13 mouse cellular contexts compared by ENCODE assay signal in genomic region chr19:40431969-40432368, GRCm38 (mm10).
DNase-seq lines count a peak whose midpoint lies in the region; ATAC-seq and TF ChIP-seq lines count a peak whose summit lies in the region.
"Had no signal": no experiment of that assay in that cellular context is flagged by ENCODE, and none has a peak within 500 bp of the region (broad histone marks: within the 10 kb centered on the region; RNA-seq: fewer than 3 reads in every experiment).

No protein-coding gene starts in this region.

- no peak for DNase-seq in limb, embryonic 10.5 days (ENCODE audit: low spot score)
- DNase-seq in cerebellum, adult 18-20 months, result no peak
- DNase-seq: cerebellum, postnatal 36 days; liver, embryonic 13.5 days; spleen, adult 18-20 months had no signal

- H3K79me2 ChIP-seq in myocyte (ENCODE audit: control insufficient read depth, insufficient read depth), result peaks cover 8% of the 10 kb centered on the region

- peaks cover 4% of the 10 kb centered on the region; the same call in 1 of the 2 replicates for H3K36me3 ChIP-seq in limb, embryonic 13.5 days
- H3K36me3 ChIP-seq in limb, embryonic 10.5 days, result no peaks in the 10 kb centered on the region
- no peaks in the 10 kb centered on the region for H3K36me3 ChIP-seq in heart, embryonic 15.5 days
- no peaks in the 10 kb centered on the region for H3K36me3 ChIP-seq in myocyte (ENCODE audit: control insufficient read depth, insufficient read depth)
- H3K36me3 ChIP-seq: liver, embryonic 13.5 days had no signal

- no peak for ATAC-seq in limb, embryonic 13.5 days (ENCODE audit: low FRiP score, low read depth)
- ATAC-seq in heart, embryonic 15.5 days (replicated peaks; ENCODE audit: insufficient number of reproducible peaks, insufficient read depth, low FRiP score, low read depth), result no peak
- no peak for ATAC-seq in megakaryocyte progenitor cell, adult 5-6 weeks (replicated peaks; ENCODE audit: poor library complexity)
- ATAC-seq: inflammation-experienced regulatory T-cells, adult 6 months; midbrain, embryonic 16.5 days had no signal

- WGBS in limb, embryonic 13.5 days, result 82% methylated on average over 4 of the region's 4 CpGs
- WGBS in limb, embryonic 10.5 days, result 83% methylated on average over 4 of the region's 4 CpGs
- WGBS in heart, embryonic 15.5 days, result 30% methylated on average over 4 of the region's 4 CpGs

- H3K4me2 ChIP-seq in limb, embryonic 13.5 days (replicated peaks), result no peak overlapping the region
- no peak overlapping the region for H3K4me2 ChIP-seq in heart, embryonic 15.5 days
- peak overlapping the region; percentile 47 for H3K4me2 ChIP-seq in myocyte (ENCODE audit: low read depth)
- H3K4me2 ChIP-seq: liver, embryonic 13.5 days had no signal

- no peak overlapping the region for H3K4me3 ChIP-seq in limb, embryonic 13.5 days
- H3K4me3 ChIP-seq in limb, embryonic 10.5 days, result no peak overlapping the region
- H3K4me3 ChIP-seq in brown adipose tissue, adult 24 weeks (ENCODE audit: insufficient read depth, low read depth, low read length), result no peak overlapping the region
- no peak overlapping the region for H3K4me3 ChIP-seq in heart, embryonic 15.5 days
- no peak overlapping the region for H3K4me3 ChIP-seq in myocyte
- H3K4me3 ChIP-seq: erythroblast, embryonic 14.5 days; liver, embryonic 13.5 days had no signal

- no peak overlapping the region for H3K9ac ChIP-seq in limb, embryonic 13.5 days
- no peak overlapping the region for H3K9ac ChIP-seq in heart, embryonic 15.5 days
- H3K9ac ChIP-seq: liver, embryonic 13.5 days had no signal

- H3K4me1 ChIP-seq in limb, embryonic 13.5 days, result peaks cover 23% of the 10 kb centered on the region
- H3K4me1 ChIP-seq in limb, embryonic 10.5 days, result 0 out of 2 replicates have a peak, but pooled peaks cover 2% of the 10 kb centered on the region
- H3K4me1 ChIP-seq in brown adipose tissue, adult 24 weeks (ENCODE audit: control insufficient read depth, insufficient read depth, insufficient read length, low read length), result peaks cover 40% of the 10 kb centered on the region
- H3K4me1 ChIP-seq in heart, embryonic 15.5 days (replicated peaks), result peaks cover 73% of the 10 kb centered on the region

- no peaks in the 10 kb centered on the region for H3K27me3 ChIP-seq in limb, embryonic 13.5 days
- no peaks in the 10 kb centered on the region for H3K27me3 ChIP-seq in limb, embryonic 10.5 days (ENCODE audit: low read depth, poor library complexity, severe bottlenecking)
- no peaks in the 10 kb centered on the region for H3K27me3 ChIP-seq in heart, embryonic 15.5 days
- H3K27me3 ChIP-seq in myocyte (ENCODE audit: control insufficient read depth, insufficient read depth, insufficient read length), result no peaks in the 10 kb centered on the region
- H3K27me3 ChIP-seq: liver, embryonic 13.5 days had no signal

- H3K27ac ChIP-seq in limb, embryonic 13.5 days, result 0 out of 2 replicates have a peak overlapping the region, but pooled peaks have one; percentile 22
- H3K27ac ChIP-seq in limb, embryonic 10.5 days, result no peak overlapping the region
- H3K27ac ChIP-seq in brown adipose tissue, adult 24 weeks (replicated peaks; ENCODE audit: low read depth, low read length), result peak overlapping the region; percentile 72
- H3K27ac ChIP-seq in heart, embryonic 15.5 days, result peak overlapping the region; percentile 78
- H3K27ac ChIP-seq: liver, embryonic 13.5 days had no signal

- TF ChIP-seq POLR2A in myocyte (IDR thresholded peaks at IDR 0.05; ENCODE audit: insufficient read length, low read depth), result no peak

- no peak overlapping the region for H3ac ChIP-seq in myocyte (ENCODE audit: control insufficient read depth, insufficient read length)

- no peaks in the 10 kb centered on the region for H3K9me3 ChIP-seq in limb, embryonic 13.5 days
- no peaks in the 10 kb centered on the region for H3K9me3 ChIP-seq in limb, embryonic 10.5 days (replicated peaks)
- no peaks in the 10 kb centered on the region for H3K9me3 ChIP-seq in heart, embryonic 15.5 days (replicated peaks)
- H3K9me3 ChIP-seq: liver, embryonic 13.5 days had no signal

TF ChIP-seq in myocyte, 11 proteins besides CTCF, POLR2A, EP300 and RAD21:
- TF ChIP-seq TCF12 (IDR thresholded peaks at IDR 0.05; ENCODE audit: insufficient read depth, poor library complexity, severe bottlenecking) (no peak), MAX (IDR thresholded peaks at IDR 0.05; ENCODE audit: low read depth) (peak; percentile 33), CEBPB (IDR thresholded peaks at IDR 0.05; ENCODE audit: insufficient read depth, poor library complexity, severe bottlenecking) (peak; percentile 92), POLR2AphosphoS2 (IDR thresholded peaks at IDR 0.05; ENCODE audit: insufficient read length, low read depth) (no peak)
